Mouse (Mus musculus) granulocyte monocyte progenitor cell, adult 5-6 weeks (primary cell): ENCODE measurements at regions not wholly inside any gene's neighbourhood (a gene's known extent, or its start where the extent isn't known, plus 50 kb on each side); places are given as distances from the start of the nearest gene placed in this dataset.

Experiments used
- ATAC-seq: replicated peaks from 2 replicates; pipeline ENCODE4 v1.8.0; 2016; ENCODE audit warnings: mild to moderate bottlenecking, moderate TSS enrichment, inconsistent platforms; ENCODE audit not compliant: poor library complexity, severe bottlenecking

DNA sequence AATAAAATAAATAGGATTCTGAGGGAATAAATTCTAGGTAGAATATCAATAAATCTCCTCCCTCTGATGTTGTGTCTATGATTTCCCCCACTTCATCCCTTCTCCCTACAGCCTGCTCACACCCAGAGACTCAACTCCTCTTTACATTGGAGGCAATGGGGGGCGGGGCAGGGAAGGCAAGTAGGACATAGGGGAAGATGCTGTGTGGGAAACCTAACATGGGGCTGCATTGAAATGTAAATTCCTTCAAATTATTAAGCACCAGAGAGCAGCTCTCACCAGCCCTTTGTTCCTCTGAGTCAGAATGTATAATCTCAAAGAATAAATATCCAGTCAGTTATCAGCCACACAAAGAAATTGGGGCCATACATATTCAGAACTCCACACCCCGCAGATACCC lies 91.6 kb downstream of the Nuf2 start:
- no peak for ATAC-seq

- no peak for ATAC-seq
Measured at GRCm38 (mm10) chr1:169438006-169438405, 93.3 kb downstream of the Nuf2 start.

DNA sequence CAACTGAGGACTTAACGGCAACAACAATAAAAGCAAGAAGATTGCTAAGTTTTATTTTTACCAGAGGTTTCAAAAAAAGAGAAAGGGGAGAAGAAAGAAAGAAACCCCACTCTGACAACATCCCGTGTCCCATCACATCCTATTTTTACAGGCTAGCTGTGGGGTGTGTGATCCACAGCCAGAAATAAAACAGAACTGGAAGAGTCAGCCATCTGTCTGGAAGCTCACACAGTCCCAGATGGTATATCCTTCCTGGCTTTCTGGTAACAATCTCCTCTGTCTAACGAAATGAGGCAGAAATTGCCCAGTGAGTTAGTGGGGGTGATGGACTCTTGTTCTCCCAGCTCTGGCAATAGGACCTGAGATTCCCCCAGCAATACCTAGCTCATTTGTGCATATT lies 108.9 kb downstream of the Nuf2 start:
- ATAC-seq, result no peak

DNA sequence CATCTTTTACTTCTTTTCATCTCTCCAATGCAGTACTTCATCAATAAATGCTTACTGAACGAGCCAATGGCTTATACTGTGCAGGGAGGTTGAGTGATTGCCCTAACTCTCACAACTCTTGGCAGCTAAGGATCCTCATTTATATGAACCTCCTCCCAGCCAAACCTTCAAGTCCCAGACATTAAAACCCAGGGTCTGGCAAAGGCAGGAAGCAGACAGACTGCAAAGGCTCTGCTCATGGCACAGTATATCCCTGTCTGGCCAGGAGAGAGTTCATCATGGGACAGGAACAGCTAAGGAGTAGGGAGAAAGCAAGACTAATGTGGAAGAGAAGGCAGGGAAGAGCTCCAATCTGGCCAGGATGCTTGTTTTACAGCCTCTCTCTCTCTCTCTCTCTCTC lies 109.6 kb downstream of the Nuf2 start:
- no peak for ATAC-seq

- no peak for ATAC-seq
Measured at GRCm38 (mm10) chr1:169418665-169419045, 112.6 kb downstream of the Nuf2 start.

GRCm38 (mm10) chr1:169417979-169418664 lies 113.1 kb downstream of the Nuf2 start:
- no peak for ATAC-seq

DNA sequence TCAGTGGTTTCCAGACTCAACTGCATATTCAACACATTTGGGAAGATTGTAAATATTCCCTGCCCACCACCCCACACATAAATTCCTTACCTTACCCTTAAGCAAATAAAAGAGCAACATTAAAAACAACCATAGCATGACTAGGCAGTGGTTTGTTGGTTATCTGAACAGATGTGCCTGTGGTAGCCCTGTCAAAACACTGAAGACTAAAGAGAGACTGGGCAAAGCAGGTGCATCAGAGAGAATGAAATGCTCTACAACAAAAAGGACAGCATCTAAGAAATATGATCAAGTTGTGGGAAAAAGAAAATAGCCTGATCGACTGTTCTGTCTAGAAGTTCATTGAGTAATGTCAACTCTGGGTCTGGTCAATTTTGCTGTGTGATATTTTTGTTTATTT lies 114.6 kb downstream of the Nuf2 start:
- no peak for ATAC-seq

GRCm38 (mm10) chr1:169408120-169408519 lies 123.1 kb downstream of the Nuf2 start:
- no peak for ATAC-seq

- no peak for ATAC-seq
Measured at GRCm38 (mm10) chr1:169400841-169401240, 130.4 kb downstream of the Nuf2 start.

DNA sequence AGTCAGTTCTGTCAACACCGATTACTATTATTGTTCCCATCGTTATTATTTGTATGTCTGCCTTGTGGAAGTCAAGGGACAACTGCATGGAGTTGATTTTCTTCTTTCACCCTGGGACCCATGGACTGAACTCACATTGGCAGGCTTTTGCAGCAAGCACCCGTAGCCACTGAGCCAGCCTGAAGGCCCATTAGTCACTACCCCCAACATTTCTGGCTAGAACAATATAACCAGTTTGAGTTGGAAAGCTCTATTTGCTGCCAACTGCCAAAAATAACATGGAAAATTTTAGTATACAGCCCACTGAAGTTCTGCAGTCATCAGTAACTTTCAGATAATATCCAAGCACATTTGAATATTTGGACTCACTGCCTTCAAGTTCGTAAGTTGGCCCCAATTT lies 133.9 kb downstream of the Nuf2 start:
- ATAC-seq, result no peak

GRCm38 (mm10) chr1:169387056-169387455 lies 144.2 kb downstream of the Nuf2 start:
- ATAC-seq, result no peak

DNA sequence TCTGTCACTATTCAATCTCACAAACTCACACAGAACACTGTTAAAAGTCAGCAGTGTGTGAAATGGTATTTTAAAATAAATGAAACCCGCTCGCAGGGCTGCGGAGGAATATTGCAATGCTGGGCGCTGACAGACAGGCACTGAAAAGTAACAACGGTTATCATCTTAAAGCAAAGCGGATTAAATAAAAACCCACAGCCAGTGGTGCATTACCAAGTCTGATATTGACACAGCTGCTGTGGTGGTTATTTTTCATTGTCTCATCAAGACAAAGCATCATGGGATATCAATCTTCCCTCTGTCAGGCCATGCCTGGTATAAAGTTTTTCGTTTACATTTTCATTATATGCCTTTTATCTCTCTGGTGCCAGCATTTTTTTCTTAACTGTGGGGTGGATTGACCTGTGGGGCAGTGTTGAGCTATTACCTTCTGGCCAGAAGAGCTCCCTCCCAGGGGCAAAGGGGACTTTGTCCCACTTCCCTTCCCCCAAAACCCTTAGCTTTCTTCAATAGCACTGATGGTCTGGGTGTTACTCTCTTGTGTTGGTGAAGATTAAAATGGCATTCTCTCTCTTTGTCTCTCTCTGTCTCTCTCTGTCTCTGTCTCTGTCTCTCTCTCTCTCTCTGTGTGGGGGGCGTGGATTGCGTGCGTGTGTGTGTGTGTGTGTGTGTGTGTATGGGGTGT lies 145.4 kb downstream of the Nuf2 start:
- no peak for ATAC-seq

DNA sequence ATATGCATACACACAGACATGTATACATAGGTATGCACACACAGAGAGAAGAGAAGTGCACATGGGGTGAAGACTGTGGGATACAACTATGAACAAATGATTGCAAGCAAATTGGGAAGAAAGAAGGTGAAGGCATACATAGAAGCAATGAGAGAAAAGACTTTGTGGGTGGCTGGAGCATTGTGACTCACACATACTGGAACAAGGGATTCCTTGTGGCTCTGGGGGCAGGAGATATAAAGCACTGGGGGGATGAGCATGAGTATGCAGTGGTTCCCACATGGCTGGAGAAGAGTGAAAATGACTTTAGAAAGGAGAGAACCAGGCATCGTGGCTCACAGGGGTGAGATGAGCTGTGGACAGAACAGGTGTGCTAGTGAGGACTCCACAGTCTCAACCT lies 156.6 kb downstream of the Nuf2 start:
- ATAC-seq, result no peak

DNA sequence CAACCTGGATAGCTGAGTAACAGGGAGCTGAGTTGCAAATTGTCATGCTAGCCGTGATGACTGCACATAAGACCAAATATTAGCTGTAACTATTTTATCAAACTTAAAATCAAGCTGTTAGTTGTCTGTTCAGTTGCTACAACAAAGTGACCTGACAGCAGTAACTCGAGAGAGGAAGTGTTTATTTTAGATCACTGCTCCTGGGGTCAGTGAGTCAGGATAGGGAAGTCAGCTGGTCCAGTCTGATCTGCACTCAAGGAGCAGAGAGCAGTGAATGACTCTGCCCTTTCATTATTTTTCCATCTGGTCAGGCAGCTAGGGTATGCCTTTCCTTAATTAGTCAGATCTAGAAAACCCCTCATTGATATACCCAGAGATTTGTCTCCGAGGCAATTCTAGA lies 162.5 kb downstream of the Nuf2 start:
- no peak for ATAC-seq

- ATAC-seq, result no peak
Measured at GRCm38 (mm10) chr1:169367772-169368501, 163.3 kb downstream of the Nuf2 start.

DNA sequence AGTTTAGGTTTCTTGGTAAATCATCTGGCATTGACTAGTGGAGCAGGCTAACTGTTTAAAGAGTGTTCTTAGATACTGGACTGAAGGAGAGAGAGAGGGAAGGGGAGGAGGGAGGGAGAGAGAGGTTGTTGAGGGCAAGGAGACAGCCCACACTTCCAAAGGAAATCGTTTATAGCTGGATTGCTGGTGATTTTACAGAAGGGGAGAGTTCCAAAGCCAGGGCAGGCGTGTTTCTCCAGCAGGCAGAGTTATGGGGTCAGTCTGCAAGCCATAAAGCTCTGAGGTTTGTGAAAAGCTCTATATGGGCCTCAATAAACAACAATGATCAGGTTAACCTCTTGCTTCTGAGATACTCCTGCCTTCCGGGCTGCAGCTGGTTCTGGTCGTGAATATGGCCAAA lies 163.9 kb downstream of the Nuf2 start:
- no peak for ATAC-seq

DNA sequence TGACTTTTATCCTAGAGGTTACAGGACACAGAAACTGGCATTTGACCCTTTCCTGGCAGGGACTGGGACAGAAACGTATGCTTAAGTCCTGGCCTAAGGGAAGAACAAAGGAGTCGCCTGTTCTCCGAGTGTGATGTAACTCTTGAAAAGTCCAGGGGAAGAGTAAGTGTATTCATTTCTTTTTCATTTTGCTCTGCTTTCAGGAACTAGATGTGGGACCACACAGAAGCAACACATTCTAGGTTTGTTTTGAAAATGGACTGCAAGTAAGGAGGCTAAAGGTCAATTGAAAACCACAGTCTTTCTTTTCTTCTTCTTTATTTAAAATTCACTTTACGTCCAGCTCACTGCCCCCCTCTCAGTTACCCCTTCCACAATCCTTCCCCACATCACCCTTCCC lies 168.7 kb downstream of the Nuf2 start:
- ATAC-seq, result no peak

DNA sequence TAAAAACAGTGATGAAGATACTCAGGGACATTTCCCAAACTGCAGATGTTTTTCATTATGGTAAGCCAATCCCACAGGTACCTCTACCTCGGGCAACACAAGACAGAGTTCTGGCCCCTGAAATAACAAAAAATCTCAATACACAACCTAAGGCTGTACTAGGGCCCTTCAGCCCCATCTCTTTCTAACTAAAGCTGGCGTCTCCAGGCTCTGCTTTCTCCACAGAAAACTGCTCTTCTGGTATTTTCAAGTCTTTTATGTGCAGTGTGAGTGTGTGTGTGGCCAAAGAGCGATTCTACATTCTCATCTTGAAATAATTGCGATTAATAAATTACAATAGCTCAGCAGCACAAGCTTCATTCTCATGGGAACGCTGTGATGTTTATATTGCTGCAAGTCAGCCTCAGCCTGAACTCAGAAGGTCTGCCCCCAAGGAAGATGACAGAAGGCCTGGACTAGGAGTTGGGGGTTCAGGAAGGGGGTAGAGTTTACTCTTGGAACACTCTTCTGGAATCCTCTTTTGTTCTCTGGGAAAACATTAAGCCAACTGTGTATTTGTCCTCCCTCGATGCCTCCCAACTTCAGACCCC lies 173.5 kb downstream of the Nuf2 start:
- ATAC-seq, result no peak

DNA sequence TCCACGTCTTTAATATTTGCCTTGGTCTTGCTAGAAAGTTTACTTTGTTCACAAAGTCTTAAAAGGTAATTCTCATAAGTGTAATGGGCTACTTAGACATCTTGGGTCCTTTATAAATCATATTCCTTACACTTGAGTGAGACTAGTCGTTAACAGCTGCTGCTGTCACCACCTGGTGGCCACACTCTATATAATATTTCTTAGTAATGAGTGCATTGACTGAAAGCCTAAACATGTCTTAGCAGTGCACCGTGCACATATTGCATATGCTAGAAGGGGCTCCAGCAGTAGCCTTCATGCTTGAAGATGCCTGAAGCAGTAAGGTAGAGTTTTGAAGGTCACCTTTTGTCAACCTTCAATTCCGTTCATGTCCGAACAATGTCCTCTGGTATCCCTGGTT lies 177.2 kb downstream of the Nuf2 start:
- no peak for ATAC-seq

- no peak for ATAC-seq
Measured at GRCm38 (mm10) chr1:169347692-169348091, 183.6 kb downstream of the Nuf2 start.

DNA sequence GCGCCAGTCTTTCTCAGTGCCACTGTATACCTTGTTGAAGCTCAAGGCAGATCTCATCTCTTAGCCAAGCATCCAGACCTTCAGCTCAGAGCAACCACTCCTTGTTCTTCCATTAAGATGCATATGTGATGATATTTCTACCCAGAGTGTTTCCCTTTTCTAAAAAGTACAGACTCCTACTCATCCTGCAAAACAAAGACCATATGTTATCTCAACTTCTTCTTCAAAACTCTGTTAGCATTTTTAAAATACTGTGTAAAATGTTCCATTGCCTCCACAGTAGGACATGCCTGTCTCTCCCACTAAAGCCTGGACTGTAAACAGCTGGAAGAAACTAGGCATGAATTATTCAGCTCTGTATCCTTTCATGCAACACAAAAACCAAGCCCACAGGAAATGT lies 184.4 kb downstream of the Nuf2 start:
- no peak for ATAC-seq
